ENCODE assay signal across 13 mouse cellular contexts in genomic region chr3:79904238-79904757, GRCm38 (mm10). TPM values are rescaled to one million over a fixed set of nuclear protein-coding genes. Genes with fewer than 3 reads are reported as not detected.
DNase-seq lines count a peak whose midpoint lies in the region; ATAC-seq and TF ChIP-seq lines count a peak whose summit lies in the region.
"Had no signal": no experiment of that assay in that cellular context is flagged by ENCODE, and none has a peak within 500 bp of the region (broad histone marks: within the 10 kb centered on the region; RNA-seq: fewer than 3 reads in every experiment).

No protein-coding gene starts in this region.

- no peaks in the 10 kb centered on the region for H3K27me3 ChIP-seq in heart, embryonic 13.5 days (replicated peaks)
- H3K27me3 ChIP-seq in midbrain, embryonic 15.5 days (replicated peaks): no peaks in the 10 kb centered on the region
- H3K27me3 ChIP-seq in midbrain, postnatal 0 days (ENCODE audit: insufficient read depth, low read length): no peaks in the 10 kb centered on the region
- H3K27me3 ChIP-seq in hindbrain, embryonic 12.5 days: no peaks in the 10 kb centered on the region
- no peaks in the 10 kb centered on the region for H3K27me3 ChIP-seq in neural tube, embryonic 13.5 days

- H3K4me1 ChIP-seq in heart, embryonic 13.5 days: peaks cover 72% of the 10 kb centered on the region
- H3K4me1 ChIP-seq in midbrain, embryonic 15.5 days: no peaks in the 10 kb centered on the region; the same call in 1 of the 2 replicates
- no peaks in the 10 kb centered on the region; the same call in 1 of the 2 replicates for H3K4me1 ChIP-seq in midbrain, postnatal 0 days (ENCODE audit: insufficient read depth, low read length)
- H3K4me1 ChIP-seq in hindbrain, embryonic 12.5 days: no peaks in the 10 kb centered on the region
- H3K4me1 ChIP-seq in neural tube, embryonic 13.5 days (replicated peaks): peaks cover 17% of the 10 kb centered on the region

- DNase-seq in heart, postnatal 14 days: no peak
- no peak for DNase-seq in midbrain, postnatal 0 days (ENCODE audit: low spot score)
- DNase-seq: cerebellum, adult 2 months; gastrocnemius, postnatal 25 days; right cerebral cortex, postnatal 25 days had no signal

- TF ChIP-seq CTCF in midbrain, postnatal 0 days (IDR thresholded peaks at IDR 0.05): no peak

- peak overlapping the region; percentile 65 for H3K27ac ChIP-seq in heart, embryonic 13.5 days (replicated peaks)
- no peak overlapping the region for H3K27ac ChIP-seq in midbrain, embryonic 15.5 days
- H3K27ac ChIP-seq in midbrain, postnatal 0 days (ENCODE audit: low read depth, low read length): no peak overlapping the region; the same call in 1 of the 2 replicates
- peak overlapping the region; percentile 58 for H3K27ac ChIP-seq in hindbrain, embryonic 12.5 days
- H3K27ac ChIP-seq in neural tube, embryonic 13.5 days (replicated peaks): peak overlapping the region; percentile 69

- peaks cover 41% of the 10 kb centered on the region for H3K36me3 ChIP-seq in heart, embryonic 13.5 days
- H3K36me3 ChIP-seq in midbrain, embryonic 15.5 days (replicated peaks): no peaks in the 10 kb centered on the region
- no peaks in the 10 kb centered on the region for H3K36me3 ChIP-seq in midbrain, postnatal 0 days (ENCODE audit: insufficient read depth, low read length)
- no peaks in the 10 kb centered on the region for H3K36me3 ChIP-seq in hindbrain, embryonic 12.5 days
- H3K36me3 ChIP-seq in neural tube, embryonic 13.5 days: no peaks in the 10 kb centered on the region

- H3K9me3 ChIP-seq in heart, embryonic 13.5 days: no peaks in the 10 kb centered on the region
- no peaks in the 10 kb centered on the region for H3K9me3 ChIP-seq in midbrain, embryonic 15.5 days
- no peaks in the 10 kb centered on the region for H3K9me3 ChIP-seq in midbrain, postnatal 0 days (ENCODE audit: low read length)
- H3K9me3 ChIP-seq in hindbrain, embryonic 12.5 days (replicated peaks): no peaks in the 10 kb centered on the region
- H3K9me3 ChIP-seq in neural tube, embryonic 13.5 days: no peaks in the 10 kb centered on the region

- H3K4me2 ChIP-seq in heart, embryonic 13.5 days: no peak overlapping the region
- H3K4me2 ChIP-seq in midbrain, embryonic 15.5 days: no peak overlapping the region
- no peak overlapping the region for H3K4me2 ChIP-seq in midbrain, postnatal 0 days (ENCODE audit: low read depth, low read length, poor library complexity, severe bottlenecking)
- H3K4me2 ChIP-seq in hindbrain, embryonic 12.5 days (replicated peaks): no peak overlapping the region
- H3K4me2 ChIP-seq in neural tube, embryonic 13.5 days: peak overlapping the region; percentile 3; the same call in 1 of the 2 replicates

- intact Hi-C loops in heart, postnatal 14 days (cut with DNase I): loop anchor here (2.0 kb wide), 1 partner anchor 15 kb away; no protein-coding TSS in a partner anchor

- H3K4me3 ChIP-seq in heart, embryonic 13.5 days: no peak overlapping the region
- H3K4me3 ChIP-seq in midbrain, embryonic 15.5 days: no peak overlapping the region
- no peak overlapping the region for H3K4me3 ChIP-seq in midbrain, postnatal 0 days (ENCODE audit: low read depth, low read length)
- H3K4me3 ChIP-seq in hindbrain, embryonic 12.5 days: no peak overlapping the region
- no peak overlapping the region for H3K4me3 ChIP-seq in neural tube, embryonic 13.5 days

- WGBS in heart, embryonic 13.5 days: 69% methylated on average over 10 of the region's 10 CpGs
- WGBS in midbrain, embryonic 15.5 days: 52% methylated on average over 10 of the region's 10 CpGs
- 50% methylated on average over 10 of the region's 10 CpGs for WGBS in midbrain, postnatal 0 days
- 67% methylated on average over 10 of the region's 10 CpGs for WGBS in hindbrain, embryonic 12.5 days
- 43% methylated on average over 10 of the region's 10 CpGs for WGBS in neural tube, embryonic 13.5 days

- no peak overlapping the region for H3K9ac ChIP-seq in heart, embryonic 13.5 days
- H3K9ac ChIP-seq in midbrain, embryonic 15.5 days: no peak overlapping the region
- H3K9ac ChIP-seq in midbrain, postnatal 0 days (replicated peaks; ENCODE audit: low read length, poor library complexity, severe bottlenecking): no peak overlapping the region
- H3K9ac ChIP-seq in hindbrain, embryonic 12.5 days: no peak overlapping the region
- H3K9ac ChIP-seq in neural tube, embryonic 13.5 days: no peak overlapping the region

- ATAC-seq in heart, embryonic 13.5 days (ENCODE audit: extremely low read depth, insufficient number of reproducible peaks, low FRiP score, low TSS enrichment): no peak
- peak; percentile 57 for ATAC-seq in midbrain, embryonic 15.5 days (replicated peaks)
- ATAC-seq in midbrain, postnatal 0 days (ENCODE audit: low FRiP score): no peak
- ATAC-seq in hindbrain, embryonic 12.5 days (ENCODE audit: low FRiP score): peak; percentile 54; the same call in 1 of the 2 replicates
- peak; percentile 54; the same call in 1 of the 2 replicates for ATAC-seq in neural tube, embryonic 13.5 days (ENCODE audit: low read depth)
- no peak for ATAC-seq in frontal cortex, adult (ENCODE audit: low TSS enrichment)
- ATAC-seq: intestine, postnatal 0 days had no signal

RNA-seq across cellular contexts. Expression of gene Fam198b, which starts 20.0 kb away (rescaled TPM):
- 43.8 and 54.8 TPM in 2 replicates for polyA plus RNA-seq in heart, embryonic 13.5 days (2015; fragmentation: Nextera tagmentation; extraction: Ambion mirVana)
- 10 to 100 TPM; 28.8 to 42.7 TPM for total RNA-seq in heart, postnatal 14 days (2021)
- polyA plus RNA-seq in midbrain, embryonic 15.5 days (2015; fragmentation: Nextera tagmentation; extraction: Ambion mirVana): 1.3 and 1.6 TPM in 2 replicates
- 0.94 and 1.3 TPM in 2 replicates for total RNA-seq in midbrain, postnatal 0 days (2014; rRNA removed)
- 0.65 and 1.3 TPM in 2 replicates for polyA plus RNA-seq in midbrain, postnatal 0 days (2015; fragmentation: Nextera tagmentation; extraction: Ambion mirVana)
- 5.1 and 5.3 TPM in 2 replicates for polyA plus RNA-seq in hindbrain, embryonic 12.5 days (2016; fragmentation: Nextera tagmentation; extraction: Ambion mirVana)
- 7.2 and 7.8 TPM in 2 replicates for polyA plus RNA-seq in neural tube, embryonic 13.5 days (2015; fragmentation: Nextera tagmentation; extraction: Ambion mirVana)
- total RNA-seq: neutrophil, adult 5-6 weeks had no signal

RNA-seq across cellular contexts. Expression of gene Tmem144, which starts 51.7 kb away (rescaled TPM):
- polyA plus RNA-seq in heart, embryonic 13.5 days (2015; fragmentation: Nextera tagmentation; extraction: Ambion mirVana): 9.3 and 12.1 TPM in 2 replicates
- 1 to 10 TPM; 6.3 to 7.9 TPM for total RNA-seq in heart, postnatal 14 days (2021)
- 0.87 and 0.96 TPM in 2 replicates for polyA plus RNA-seq in midbrain, embryonic 15.5 days (2015; fragmentation: Nextera tagmentation; extraction: Ambion mirVana)
- 1.2 and 1.9 TPM in 2 replicates for total RNA-seq in midbrain, postnatal 0 days (2014; rRNA removed)
- polyA plus RNA-seq in midbrain, postnatal 0 days (2015; fragmentation: Nextera tagmentation; extraction: Ambion mirVana): 1.8 and 2.4 TPM in 2 replicates
- polyA plus RNA-seq in hindbrain, embryonic 12.5 days (2016; fragmentation: Nextera tagmentation; extraction: Ambion mirVana): 2.0 and 3.3 TPM in 2 replicates
- 1.2 and 1.6 TPM in 2 replicates for polyA plus RNA-seq in neural tube, embryonic 13.5 days (2015; fragmentation: Nextera tagmentation; extraction: Ambion mirVana)
- total RNA-seq: megakaryocyte-erythroid progenitor cell, adult 5-6 weeks had no signal

Comparison
In these comparisons a context has a peak if more than half of its experiments do, and no peak if none do; other contexts are left out.
1. ATAC-seq: peak in midbrain, embryonic 15.5 days (single experiment), hindbrain, embryonic 12.5 days (single experiment) and neural tube, embryonic 13.5 days (single experiment); none in heart, embryonic 13.5 days (single experiment), midbrain, postnatal 0 days (single experiment) and frontal cortex, adult (single experiment).
2. H3K27ac ChIP-seq: peak in heart, embryonic 13.5 days (single experiment), hindbrain, embryonic 12.5 days (single experiment) and neural tube, embryonic 13.5 days (single experiment); none in midbrain, embryonic 15.5 days (single experiment) and midbrain, postnatal 0 days (single experiment).